Mouse (Mus musculus): Measurements from ENCODE around the gene Shq1. TPM values are rescaled to one million over a fixed set of nuclear protein-coding genes. Genes with fewer than 3 reads are reported as not detected.

Gene Shq1
- polyA plus RNA-seq, 1 experiment from 2014 or later: 10.0 TPM

GRCm38 (mm10) chr6:100623922-100624321 lies 47.0 kb downstream of the Shq1 start:
- H3K36me3 ChIP-seq (replicated peaks): peaks cover 13% of the 10 kb centered on the region; the same call in 1 of the 2 replicates
- H3K27me3 ChIP-seq: no peaks in the 10 kb centered on the region
- ATAC-seq (ENCODE audit: insufficient read depth): peak; percentile 86
- no peak overlapping the region for H3K9ac ChIP-seq
- no peak overlapping the region for H3K4me3 ChIP-seq (replicated peaks)
- peaks cover 32% of the 10 kb centered on the region for H3K4me1 ChIP-seq (replicated peaks)
- H3K9me3 ChIP-seq (replicated peaks): no peaks in the 10 kb centered on the region
- peak overlapping the region; percentile 91 for H3K27ac ChIP-seq (replicated peaks)
- WGBS (ENCODE audit: insufficient replicate concordance): 19% methylated on average over 2 of the region's 2 CpGs
- H3K4me2 ChIP-seq: peak overlapping the region; percentile 55

GRCm38 (mm10) chr6:100622861-100623507 lies 48.0 kb downstream of the Shq1 start:
- peaks cover 24% of the 10 kb centered on the region for H3K4me1 ChIP-seq (replicated peaks)
- H3K4me3 ChIP-seq (replicated peaks): no peak overlapping the region
- H3K9me3 ChIP-seq (replicated peaks): no peaks in the 10 kb centered on the region
- WGBS (ENCODE audit: insufficient replicate concordance): 54% methylated on average over 2 of the region's 2 CpGs
- H3K9ac ChIP-seq: no peak overlapping the region
- H3K27ac ChIP-seq (replicated peaks): peak overlapping the region; percentile 91
- no peaks in the 10 kb centered on the region for H3K27me3 ChIP-seq
- peak; percentile 24; the same call in 1 of the 2 replicates for ATAC-seq (ENCODE audit: insufficient read depth)
- H3K4me2 ChIP-seq: 0 out of 2 replicates have a peak overlapping the region, but pooled peaks have one; percentile 18
- H3K36me3 ChIP-seq (replicated peaks): peaks cover 13% of the 10 kb centered on the region; the same call in 1 of the 2 replicates

GRCm38 (mm10) chr6:100620411-100620810 lies 50.5 kb downstream of the Shq1 start:
- Histone ChIP-seq H3K36me3 (replicated peaks) (no peaks in the 10 kb centered on the region; the same call in 1 of the 2 replicates), H3K9ac (no peak overlapping the region), H3K27me3 (no peaks in the 10 kb centered on the region), H3K4me1 (replicated peaks) (peaks cover 25% of the 10 kb centered on the region), H3K9me3 (replicated peaks) (no peaks in the 10 kb centered on the region), H3K4me2 (no peak overlapping the region), H3K4me3 (replicated peaks) (no peak overlapping the region), H3K27ac (replicated peaks) (no peak overlapping the region)
- ATAC-seq (ENCODE audit: insufficient read depth): no peak
- WGBS (ENCODE audit: insufficient replicate concordance): 76% methylated on average over 3 of the region's 3 CpGs

GRCm38 (mm10) chr6:100619309-100619708 lies 51.6 kb downstream of the Shq1 start:
- no peak overlapping the region for H3K4me3 ChIP-seq (replicated peaks)
- peaks cover 20% of the 10 kb centered on the region for H3K4me1 ChIP-seq (replicated peaks)
- H3K27ac ChIP-seq (replicated peaks): no peak overlapping the region
- no peak overlapping the region for H3K4me2 ChIP-seq
- H3K27me3 ChIP-seq: no peaks in the 10 kb centered on the region
- no peaks in the 10 kb centered on the region for H3K36me3 ChIP-seq (replicated peaks)
- no peaks in the 10 kb centered on the region for H3K9me3 ChIP-seq (replicated peaks)
- H3K9ac ChIP-seq: no peak overlapping the region
- no peak for ATAC-seq (ENCODE audit: insufficient read depth)
- WGBS (ENCODE audit: insufficient replicate concordance): 77% methylated on average over 7 of the region's 7 CpGs

- Histone ChIP-seq H3K9me3 (replicated peaks) (no peaks in the 10 kb centered on the region), H3K27me3 (no peaks in the 10 kb centered on the region), H3K9ac (no peak overlapping the region), H3K27ac (replicated peaks) (no peak overlapping the region), H3K36me3 (replicated peaks) (no peaks in the 10 kb centered on the region), H3K4me1 (replicated peaks) (peaks cover 2% of the 10 kb centered on the region; the same call in 1 of the 2 replicates), H3K4me3 (replicated peaks) (no peak overlapping the region), H3K4me2 (no peak overlapping the region)
- 57% methylated on average over 4 of the region's 4 CpGs for WGBS (ENCODE audit: insufficient replicate concordance)
- no peak for ATAC-seq (ENCODE audit: insufficient read depth)
These were observed 54.8 kb downstream of the Shq1 start for GRCm38 (mm10) chr6:100616133-100616532.

GRCm38 (mm10) chr6:100613593-100614267 lies 57.2 kb downstream of the Shq1 start:
- Histone ChIP-seq H3K27me3 (no peaks in the 10 kb centered on the region), H3K36me3 (replicated peaks) (no peaks in the 10 kb centered on the region), H3K4me2 (no peak overlapping the region), H3K9ac (no peak overlapping the region), H3K9me3 (replicated peaks) (no peaks in the 10 kb centered on the region), H3K27ac (replicated peaks) (no peak overlapping the region), H3K4me1 (replicated peaks) (peaks cover 2% of the 10 kb centered on the region; the same call in 1 of the 2 replicates), H3K4me3 (replicated peaks) (no peak overlapping the region)
- ATAC-seq (ENCODE audit: insufficient read depth): no peak
- 63% methylated on average over 6 of the region's 6 CpGs for whole genome bisulfite sequencing (ENCODE audit: insufficient replicate concordance)

GRCm38 (mm10) chr6:100610897-100611575 lies 59.9 kb downstream of the Shq1 start:
- no peak overlapping the region for H3K4me2 ChIP-seq
- no peaks in the 10 kb centered on the region for H3K27me3 ChIP-seq
- 0 out of 2 replicates have a peak, but pooled peaks cover 5% of the 10 kb centered on the region for H3K36me3 ChIP-seq (replicated peaks)
- WGBS (ENCODE audit: insufficient replicate concordance): 73% methylated on average over 7 of the region's 7 CpGs
- H3K9ac ChIP-seq: no peak overlapping the region
- no peak for ATAC-seq (ENCODE audit: insufficient read depth)
- H3K27ac ChIP-seq (replicated peaks): no peak overlapping the region
- no peaks in the 10 kb centered on the region for H3K9me3 ChIP-seq (replicated peaks)
- no peak overlapping the region for H3K4me3 ChIP-seq (replicated peaks)
- H3K4me1 ChIP-seq (replicated peaks): no peaks in the 10 kb centered on the region; the same call in 1 of the 2 replicates

GRCm38 (mm10) chr6:100610182-100610581 lies 60.8 kb downstream of the Shq1 start:
- Histone ChIP-seq H3K27me3 (no peaks in the 10 kb centered on the region), H3K9ac (no peak overlapping the region), H3K4me3 (replicated peaks) (no peak overlapping the region), H3K4me2 (no peak overlapping the region), H3K27ac (replicated peaks) (no peak overlapping the region), H3K4me1 (replicated peaks) (no peaks in the 10 kb centered on the region; the same call in 1 of the 2 replicates), H3K36me3 (replicated peaks) (0 out of 2 replicates have a peak, but pooled peaks cover 5% of the 10 kb centered on the region), H3K9me3 (replicated peaks) (no peaks in the 10 kb centered on the region)
- 61% methylated on average over 8 of the region's 8 CpGs for WGBS (ENCODE audit: insufficient replicate concordance)
- no peak for ATAC-seq (ENCODE audit: insufficient read depth)

GRCm38 (mm10) chr6:100609256-100609655 lies 61.7 kb downstream of the Shq1 start:
- H3K4me2 ChIP-seq: no peak overlapping the region
- no peak overlapping the region for H3K27ac ChIP-seq (replicated peaks)
- 69% methylated on average over 3 of the region's 3 CpGs for WGBS (ENCODE audit: insufficient replicate concordance)
- no peak overlapping the region for H3K9ac ChIP-seq
- no peak overlapping the region for H3K4me3 ChIP-seq (replicated peaks)
- H3K36me3 ChIP-seq (replicated peaks): 0 out of 2 replicates have a peak, but pooled peaks cover 5% of the 10 kb centered on the region
- H3K9me3 ChIP-seq (replicated peaks): no peaks in the 10 kb centered on the region
- H3K4me1 ChIP-seq (replicated peaks): no peaks in the 10 kb centered on the region; the same call in 1 of the 2 replicates
- no peak for ATAC-seq (ENCODE audit: insufficient read depth)
- H3K27me3 ChIP-seq: no peaks in the 10 kb centered on the region

GRCm38 (mm10) chr6:100608429-100608828 lies 62.5 kb downstream of the Shq1 start:
- H3K4me3 ChIP-seq (replicated peaks): no peak overlapping the region
- no peaks in the 10 kb centered on the region for H3K4me1 ChIP-seq (replicated peaks)
- no peaks in the 10 kb centered on the region for H3K9me3 ChIP-seq (replicated peaks)
- H3K4me2 ChIP-seq: no peak overlapping the region
- 0 out of 2 replicates have a peak, but pooled peaks cover 5% of the 10 kb centered on the region for H3K36me3 ChIP-seq (replicated peaks)
- H3K27me3 ChIP-seq: no peaks in the 10 kb centered on the region
- 64% methylated on average over 3 of the region's 3 CpGs for WGBS (ENCODE audit: insufficient replicate concordance)
- no peak for ATAC-seq (ENCODE audit: insufficient read depth)
- H3K27ac ChIP-seq (replicated peaks): no peak overlapping the region
- H3K9ac ChIP-seq: no peak overlapping the region

GRCm38 (mm10) chr6:100606805-100607204 lies 64.2 kb downstream of the Shq1 start:
- no peak for ATAC-seq (ENCODE audit: insufficient read depth)
- Histone ChIP-seq H3K27me3 (no peaks in the 10 kb centered on the region), H3K9ac (no peak overlapping the region), H3K9me3 (replicated peaks) (no peaks in the 10 kb centered on the region), H3K4me3 (replicated peaks) (no peak overlapping the region), H3K27ac (replicated peaks) (no peak overlapping the region), H3K4me2 (no peak overlapping the region), H3K36me3 (replicated peaks) (0 out of 2 replicates have a peak, but pooled peaks cover 5% of the 10 kb centered on the region), H3K4me1 (replicated peaks) (no peaks in the 10 kb centered on the region)
- 70% methylated on average over 4 of the region's 4 CpGs for WGBS (ENCODE audit: insufficient replicate concordance)
